Mouse (Mus musculus) frontal cortex, postnatal 36 days (tissue): ENCODE measurements around the gene Dhrs13.
A peak's percentile ranks its signal among the peaks of the same experiment; 100 is the strongest.
"Not testable (repeated sequence)": the region's sequence is repeated elsewhere in the genome, so short reads cannot be mapped to it uniquely, and the experiment has no call there.

Experiments used
- DNase-seq, 2 experiments: peaks; one replicate each; pipeline ENCODE4 v3.0.0; 2022; ENCODE audit warnings: low spot score in 2 of 2

Gene Dhrs13

GRCm38 (mm10) chr11:78042290-78042870, 10.3 kb downstream of the Dhrs13 start:
- DNase-seq: not testable (repeated sequence)

GRCm38 (mm10) chr11:78044758-78045251, 12.7 kb downstream of the Dhrs13 start:
- peak in 1 of 2 experiments; percentile 35 for DNase-seq

- not testable (repeated sequence) for DNase-seq
Measured at GRCm38 (mm10) chr11:78048637-78049036, 16.6 kb downstream of the Dhrs13 start.

- no peak for DNase-seq
Measured at GRCm38 (mm10) chr11:78053078-78053477, 21.0 kb downstream of the Dhrs13 start.

- DNase-seq: no peak
Measured at GRCm38 (mm10) chr11:78056946-78057345, 24.9 kb downstream of the Dhrs13 start.

- DNase-seq: peak; percentile 44 to 59
Measured at GRCm38 (mm10) chr11:78059833-78060757, 28.0 kb downstream of the Dhrs13 start.

GRCm38 (mm10) chr11:78062563-78062962, 30.5 kb downstream of the Dhrs13 start:
- no peak for DNase-seq

- no peak for DNase-seq
Measured at GRCm38 (mm10) chr11:78065906-78066305, 33.8 kb downstream of the Dhrs13 start.

GRCm38 (mm10) chr11:78066641-78067040, 34.6 kb downstream of the Dhrs13 start:
- DNase-seq: no peak

GRCm38 (mm10) chr11:78067566-78067965, 35.5 kb downstream of the Dhrs13 start:
- no peak for DNase-seq

- no peak for DNase-seq
Measured at GRCm38 (mm10) chr11:78069130-78069529, 37.0 kb downstream of the Dhrs13 start.

GRCm38 (mm10) chr11:78069646-78070045, 37.6 kb downstream of the Dhrs13 start:
- no peak for DNase-seq

GRCm38 (mm10) chr11:78071938-78072337, 39.9 kb downstream of the Dhrs13 start:
- no peak for DNase-seq

- no peak for DNase-seq
Measured at GRCm38 (mm10) chr11:78072425-78073130, 40.5 kb downstream of the Dhrs13 start.

- no peak for DNase-seq
Measured at GRCm38 (mm10) chr11:78073577-78074276, 41.6 kb downstream of the Dhrs13 start.

- no peak for DNase-seq
Measured at GRCm38 (mm10) chr11:78074277-78074652, 42.2 kb downstream of the Dhrs13 start.

- DNase-seq: no peak
Measured at GRCm38 (mm10) chr11:78074666-78075065, 42.6 kb downstream of the Dhrs13 start.

GRCm38 (mm10) chr11:78079961-78080921, 48.2 kb downstream of the Dhrs13 start, which contains the start of gene Eral1:
Gene Eral1, minus strand, starts transcription at chr11:78080383.
- DNase-seq: peak; percentile 80 to 90

- no peak for DNase-seq
Measured at GRCm38 (mm10) chr11:78083595-78083994, 51.5 kb downstream of the Dhrs13 start.

GRCm38 (mm10) chr11:78086925-78087479, 54.9 kb downstream of the Dhrs13 start:
- DNase-seq: no peak
